Mouse (Mus musculus) ES-E14 (cell line): Measurements from ENCODE around the gene 1700093K21Rik.

Source experiments
- CHD2 ChIP-seq: IDR thresholded peaks from 2 replicates; pipeline ENCODE4 v1.6.1; 2014; ENCODE audit warnings: mild to moderate bottlenecking, low read depth, low read length, inconsistent platforms
- HCFC1 ChIP-seq: IDR thresholded peaks from 2 replicates; pipeline ENCODE4 v1.6.1; 2012; ENCODE audit warnings: low read length, inconsistent platforms, borderline replicate concordance; ENCODE audit not compliant: insufficient read depth

DNA sequence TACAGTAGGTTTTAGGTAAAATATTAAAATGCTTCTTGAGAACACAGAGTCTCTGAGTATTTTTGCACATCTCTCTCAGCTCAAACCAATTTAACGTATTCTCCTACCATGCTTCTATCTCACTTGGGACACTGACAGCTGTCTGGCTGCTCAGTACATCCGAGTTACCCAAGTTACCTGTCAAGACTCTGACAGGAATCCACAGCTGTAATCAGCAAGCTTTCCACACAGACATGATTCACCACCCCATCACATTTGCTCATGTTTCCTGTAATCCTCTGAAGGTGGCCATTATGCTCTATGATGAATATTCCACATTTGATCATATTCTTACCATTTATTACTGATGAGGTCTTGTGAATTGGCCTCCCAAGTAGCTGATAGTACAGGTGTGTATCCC is 5.6 kb downstream of the 1700093K21Rik start:
- no peak for TF ChIP-seq CHD2
- no peak for TF ChIP-seq HCFC1
